Mouse (Mus musculus) heart, adult 8-10 months (tissue): ENCODE measurements around the gene Lpin1. TPM values are rescaled to one million over a fixed set of nuclear protein-coding genes. Genes with fewer than 3 reads are reported as not detected.

ENCODE experiments used
- DNase-seq: peaks from one replicate; pipeline ENCODE4 v3.0.0; 2022; ENCODE audit warnings: low spot score
- total RNA-seq, 4 experiments: library from RNA; stranded (reverse); gene quantifications; 2 replicates each; pipeline ENCODE4 v1.2.4; 2022

Lpin1 gene
- total RNA-seq, 4 experiments from 2014 or later: 152 to 176 (median 162) TPM

DNA sequence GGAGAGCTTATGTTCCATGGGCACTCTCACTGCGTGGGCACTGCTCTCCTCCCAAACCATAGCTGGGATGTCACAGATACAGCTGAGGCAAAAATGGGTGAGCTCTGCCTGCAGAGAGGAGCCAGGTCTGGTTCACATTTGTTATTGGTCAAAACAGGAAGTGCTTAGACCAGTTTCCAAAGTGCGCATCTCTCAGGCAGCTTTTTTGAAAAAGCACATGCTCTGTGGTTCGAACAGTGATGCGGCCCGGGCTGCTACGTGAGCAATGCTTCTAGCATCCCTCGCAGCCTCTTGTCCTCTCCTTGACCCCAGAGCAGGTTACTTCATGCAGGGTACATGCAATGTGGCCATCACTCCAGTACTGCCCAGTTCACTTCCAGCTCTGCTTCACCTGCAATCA is 82.1 kb downstream of the Lpin1 start:
- DNase-seq: no peak

DNA sequence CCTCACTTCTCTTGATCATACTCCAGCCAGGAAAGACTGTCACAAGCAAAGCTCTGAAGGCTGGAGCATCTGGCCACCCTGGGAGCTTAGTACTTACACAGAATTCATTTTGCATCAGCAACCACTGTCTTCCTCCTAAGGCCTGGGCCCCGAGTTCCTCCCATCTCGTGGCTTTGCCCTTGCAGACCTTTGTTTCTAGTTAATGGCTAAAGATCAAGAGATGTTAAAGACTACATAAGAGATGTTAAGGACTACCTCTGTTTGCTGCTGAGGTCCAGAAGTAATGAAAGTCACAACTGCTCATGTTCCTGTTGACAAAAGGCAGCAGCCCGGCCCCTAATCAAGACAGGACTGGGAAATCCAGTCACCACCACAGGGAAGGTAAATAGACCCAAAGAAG is 82.8 kb downstream of the Lpin1 start:
- no peak for DNase-seq

DNA sequence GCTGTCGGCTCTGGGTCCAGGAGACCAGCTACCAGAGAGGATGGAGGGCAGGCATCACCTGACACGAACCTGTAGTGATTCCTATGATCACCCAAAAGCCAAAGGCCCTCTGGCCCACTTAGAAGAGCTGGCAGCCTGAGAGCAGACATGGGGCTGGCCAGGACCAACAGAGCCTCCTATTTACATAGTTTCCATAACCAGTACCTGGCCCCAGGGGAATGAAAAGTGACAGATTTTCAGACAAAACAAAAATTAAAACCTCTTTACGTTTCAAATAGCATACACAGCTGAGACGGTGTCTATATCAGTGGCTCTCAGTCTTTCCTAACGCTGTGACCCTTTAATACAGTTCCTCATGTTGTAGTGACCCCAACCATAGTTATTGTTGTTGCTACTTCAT is 83.9 kb downstream of the Lpin1 start:
- no peak for DNase-seq

DNA sequence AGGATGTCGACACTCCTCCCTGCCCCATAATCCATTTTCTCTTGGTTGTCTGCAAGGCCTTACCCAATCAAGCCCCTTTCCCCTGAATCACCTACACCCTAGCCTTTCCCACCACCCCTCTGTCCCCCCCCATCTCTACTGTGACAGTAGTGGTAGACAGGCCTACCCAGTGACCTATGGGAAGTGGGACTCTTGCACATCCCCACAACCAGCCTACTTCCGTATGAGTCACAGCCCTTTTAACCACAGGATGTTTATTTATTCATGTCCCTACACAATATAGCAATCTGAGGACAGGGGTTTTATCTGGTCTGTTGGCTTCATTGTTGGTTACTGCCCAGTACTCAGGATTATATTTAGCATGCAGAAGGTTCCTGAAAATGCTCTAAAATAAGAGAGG is 84.6 kb downstream of the Lpin1 start:
- no peak for DNase-seq

DNA sequence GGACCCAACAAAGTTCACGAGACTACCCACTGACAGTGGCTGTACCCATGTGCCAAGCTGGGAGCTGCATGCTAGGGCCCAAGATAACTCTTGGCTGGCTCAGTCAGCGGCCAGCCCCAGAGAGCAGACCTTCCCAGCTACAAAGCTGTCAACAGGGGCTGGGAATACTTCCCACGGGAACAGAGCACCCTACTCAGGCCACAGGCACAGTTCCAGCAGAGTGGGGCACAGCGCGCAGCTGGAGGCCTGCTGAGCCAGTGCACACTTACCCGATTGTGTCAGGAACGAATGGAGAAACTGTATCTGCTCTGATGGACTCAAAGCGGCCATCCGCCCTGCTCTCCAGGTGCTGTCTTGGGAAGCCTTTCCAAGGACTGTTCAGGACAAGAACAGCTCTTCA is 95.6 kb downstream of the Lpin1 start:
- DNase-seq: peak; percentile 47

DNA sequence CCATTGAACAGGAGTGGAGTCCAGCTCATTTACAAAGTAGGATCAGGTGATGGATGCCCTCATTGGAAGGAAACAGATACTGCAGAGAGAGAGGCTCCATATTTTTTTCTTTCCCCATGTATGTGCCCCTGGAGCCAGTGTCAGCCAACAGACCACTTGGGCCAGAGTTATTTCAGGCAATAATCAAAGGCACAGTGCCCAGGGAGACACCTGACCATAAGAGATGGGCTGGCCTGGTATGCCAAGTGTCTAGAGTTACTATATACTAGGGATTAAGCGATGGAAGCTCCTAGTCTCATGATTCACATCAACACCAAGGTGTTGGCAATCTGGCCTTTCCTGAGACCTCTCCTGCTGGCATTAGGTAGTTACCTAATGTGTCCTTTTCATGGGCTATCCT is 97.8 kb downstream of the Lpin1 start:
- DNase-seq: no peak

DNA sequence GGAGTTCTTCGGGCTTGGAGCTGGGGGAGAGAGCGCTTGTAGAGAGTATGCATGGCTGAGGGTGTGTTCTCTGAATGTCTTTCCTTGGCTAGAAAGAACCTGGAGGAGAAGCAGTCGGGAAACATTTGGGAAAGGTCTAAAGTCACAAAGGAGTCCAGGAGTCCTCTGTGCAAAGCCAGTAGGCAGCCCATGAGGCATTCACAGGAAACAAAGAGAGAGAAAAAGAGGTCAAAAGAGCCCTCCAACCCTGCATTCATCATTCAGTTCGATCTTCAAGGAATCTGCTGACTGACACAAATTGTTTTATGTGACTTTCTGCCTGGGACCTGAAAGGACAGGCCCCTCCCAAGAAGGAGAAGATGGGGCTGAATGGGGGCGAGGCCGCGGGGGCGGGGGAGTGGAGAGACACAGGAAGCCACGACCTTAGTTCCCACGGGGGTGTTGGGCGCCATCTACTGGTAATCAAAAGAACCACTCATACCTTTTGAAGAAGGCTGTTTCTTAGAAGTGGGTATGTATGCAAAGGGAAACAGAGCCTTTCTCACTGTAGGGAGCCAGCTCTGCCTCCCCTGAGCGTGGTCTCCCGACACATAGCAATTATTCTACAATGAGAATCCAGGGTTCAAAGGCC is 101.5 kb downstream of the Lpin1 start:
- peak; percentile 74 for DNase-seq

DNA sequence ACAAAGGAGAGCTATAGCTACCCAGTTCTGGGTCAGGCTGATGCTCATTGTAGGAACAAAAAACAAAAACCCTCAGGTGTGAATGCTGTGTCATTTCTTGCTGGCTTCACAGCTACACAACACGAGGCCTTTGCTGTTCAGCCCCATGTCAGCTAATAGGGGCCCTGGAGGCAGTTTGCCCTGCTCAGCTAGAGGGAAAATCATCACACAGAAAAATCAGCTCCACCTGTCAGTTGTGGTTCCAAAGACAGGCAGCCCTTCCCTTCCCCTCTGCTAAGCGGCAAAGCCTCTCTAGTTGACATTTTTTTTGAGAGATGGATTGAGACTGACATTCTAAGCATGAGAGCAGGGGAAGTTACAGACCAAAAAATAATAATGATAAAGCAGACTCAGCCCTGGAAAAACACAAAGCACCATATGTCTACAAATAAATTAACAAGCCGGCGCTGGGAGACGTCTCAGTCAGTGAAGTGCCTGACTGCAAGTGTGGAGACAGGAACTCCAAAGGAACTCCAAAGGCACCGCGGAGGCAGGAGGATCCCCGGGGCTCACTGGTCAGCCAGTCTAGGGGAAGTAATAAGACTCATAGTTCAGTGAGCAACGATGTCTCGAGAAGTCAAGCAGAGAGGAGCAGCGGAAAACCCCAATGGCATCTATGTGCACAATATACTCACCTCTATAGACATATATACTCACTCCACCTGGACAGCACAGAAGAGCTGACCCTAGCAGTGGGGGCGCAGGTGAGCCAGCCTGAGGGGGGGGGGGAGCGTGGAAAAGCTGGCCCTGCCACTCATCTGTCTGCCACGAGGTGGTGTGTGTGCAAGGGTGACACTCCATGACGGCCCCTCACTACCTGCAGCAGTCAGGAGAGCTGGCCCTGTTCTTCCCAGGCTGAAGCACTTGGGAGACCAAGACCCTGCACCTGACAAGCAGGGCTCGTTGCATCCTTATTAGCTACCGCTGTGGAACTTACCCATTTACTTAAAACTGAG is 103.7 kb downstream of the Lpin1 start:
- DNase-seq: no peak

DNA sequence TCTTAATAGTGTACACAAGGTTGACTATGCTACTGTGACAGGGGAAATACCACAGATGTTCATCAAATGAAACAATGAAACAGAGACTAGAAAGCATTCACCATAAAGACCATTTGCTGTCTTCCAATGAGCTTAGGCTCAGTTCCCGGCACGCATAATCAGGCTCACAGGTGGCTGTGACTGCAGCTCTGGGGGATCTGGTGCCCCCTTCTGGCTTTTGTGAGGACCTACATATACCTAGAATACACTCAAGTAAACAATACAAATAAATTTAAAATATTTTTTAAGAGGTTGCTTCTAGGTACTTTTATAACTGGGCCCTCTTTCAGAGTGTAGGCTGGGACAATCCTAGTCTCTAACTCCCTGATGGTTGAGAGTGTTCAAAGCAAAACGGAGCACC is 106.5 kb downstream of the Lpin1 start:
- DNase-seq: no peak

DNA sequence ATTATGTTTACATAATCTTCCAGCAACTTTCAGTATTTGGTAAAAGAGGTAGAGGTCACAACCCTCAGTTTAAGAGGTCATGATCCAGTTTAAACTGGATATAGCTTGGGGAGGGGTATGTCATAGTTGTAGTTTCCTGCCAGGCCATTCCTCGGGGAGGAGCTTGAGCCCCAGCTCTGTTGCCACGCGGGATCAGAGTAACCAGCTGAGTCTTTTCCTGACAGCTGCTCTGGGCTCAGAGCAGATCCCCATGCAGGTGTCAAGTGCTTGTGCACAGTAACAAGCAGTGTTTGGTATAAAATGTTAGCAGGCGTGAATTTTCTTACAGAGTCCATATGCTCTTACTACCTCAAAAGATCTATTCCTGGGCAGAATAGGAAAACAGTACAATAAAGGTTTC is 112.8 kb downstream of the Lpin1 start:
- no peak for DNase-seq

DNA sequence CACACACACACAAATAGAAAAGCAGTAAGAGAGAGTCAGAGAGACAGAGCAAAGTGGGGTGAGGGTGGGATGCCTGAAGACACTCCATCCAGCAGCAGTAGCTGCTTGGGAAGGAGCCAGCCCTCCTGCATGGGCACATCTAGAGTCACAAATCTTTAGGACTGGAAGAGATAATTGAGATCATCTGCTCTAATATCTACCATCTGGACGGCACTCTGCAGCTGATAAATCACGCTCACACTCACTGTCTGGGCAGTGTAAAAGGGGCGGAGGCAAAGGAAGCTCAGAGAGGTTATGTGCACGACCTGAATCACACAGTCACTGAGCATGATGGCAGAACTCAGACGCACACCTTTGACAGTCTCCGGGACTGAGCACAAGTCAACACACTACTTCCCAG is 118.1 kb downstream of the Lpin1 start:
- no peak for DNase-seq

DNA sequence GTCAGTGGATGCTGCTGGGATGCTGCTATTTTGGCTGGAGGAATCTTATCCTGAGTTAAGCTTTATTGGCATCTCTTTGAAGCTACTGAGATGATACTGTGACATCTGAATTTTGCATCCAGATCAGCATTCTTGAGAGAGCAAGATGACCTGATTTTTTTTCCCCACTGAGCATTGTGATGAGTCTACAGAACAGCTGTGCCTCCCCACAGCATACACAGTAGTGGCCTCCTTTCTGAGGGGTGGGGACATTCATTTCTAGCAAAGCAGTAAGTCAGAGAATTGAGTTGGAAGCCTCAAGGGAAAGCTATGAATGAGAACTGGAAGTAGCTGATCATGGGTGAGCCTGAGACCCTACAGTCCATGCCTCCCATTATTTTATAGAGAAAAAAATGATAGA is 121.9 kb downstream of the Lpin1 start:
- no peak for DNase-seq

DNA sequence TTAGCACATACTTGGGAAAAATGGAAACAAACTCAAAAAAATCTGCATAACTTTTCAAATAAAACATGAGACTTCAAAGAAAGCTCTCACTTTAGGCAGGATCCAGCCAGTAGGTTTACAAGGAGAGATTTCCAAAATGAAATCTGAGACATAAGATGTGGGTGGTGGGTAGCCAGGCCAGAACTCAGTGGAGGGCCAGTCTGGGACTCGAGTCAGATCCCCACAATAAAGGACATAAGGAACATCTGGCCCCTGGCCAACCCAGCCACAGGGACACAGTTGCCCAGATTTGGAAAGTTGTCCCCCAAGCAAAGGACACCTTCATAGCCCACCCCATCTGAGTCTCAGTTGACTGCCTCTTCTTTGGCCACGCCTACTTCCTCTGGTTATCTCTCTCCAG is 123.3 kb downstream of the Lpin1 start:
- DNase-seq: no peak

Other genes starting within 250 kb of the Lpin1 start
- 1 to 10 TPM; 6.5 to 7.8 (median 6.8) TPM for gene Ntsr2, start 42.4 kb upstream of the Lpin1 start, total RNA-seq
- 1 to 10 TPM in 1 of 4 experiments, under 1 TPM in 3; 0.16 to 1.2 (median 0.64) TPM for gene Greb1, start 189.9 kb upstream of the Lpin1 start, total RNA-seq
- gene E2f6, start 200.0 kb upstream of the Lpin1 start, total RNA-seq: 10 to 100 TPM; 86.4 to 90.4 (median 88.2) TPM